Mouse (Mus musculus) olfactory bulb, adult 2 months (tissue): ENCODE data around the gene Lactb. TPM values are rescaled to one million over a fixed set of nuclear protein-coding genes. Genes with fewer than 3 reads are reported as not detected.

Experiments
- H3K27ac ChIP-seq: fragments of 200-500 bp; 2 replicates; pipeline ENCODE4 v1.5.1; 2012; ENCODE audit warnings: low read depth, low read length; ENCODE audit not compliant: insufficient read depth
- H3K4me1 ChIP-seq: fragments of 200-500 bp; 2 replicates; pipeline ENCODE4 v1.6.1; 2012; ENCODE audit warnings: low read length; ENCODE audit not compliant: control insufficient read depth, insufficient read depth
- H3K4me3 ChIP-seq: fragments of 200-500 bp; 2 replicates; pipeline ENCODE4 v1.5.1; 2012; ENCODE audit warnings: mild to moderate bottlenecking, low read depth, low read length, moderate library complexity; ENCODE audit not compliant: insufficient read depth
- CTCF ChIP-seq: fragments of 200-500 bp; IDR thresholded peaks from 2 replicates; pipeline ENCODE4 v1.5.1; 2012; ENCODE audit warnings: low read depth, mild to moderate bottlenecking, low read length, moderate library complexity; ENCODE audit not compliant: insufficient read depth
- POLR2A ChIP-seq: fragments of 200-500 bp; IDR thresholded peaks from 2 replicates; pipeline ENCODE4 v1.6.1; 2012; ENCODE audit warnings: mild to moderate bottlenecking, low read depth, low read length, moderate library complexity; ENCODE audit not compliant: insufficient read depth
- WGBS: fragments of 180-500 bp; shearing (Covaris S2); methylation state at CpG from one replicate; pipeline ENCODE4 v1.1.7; 2018; 5-methylcytosine and 5-hydroxymethylcytosine counted together
- polyA plus RNA-seq: library from polyadenylated mRNA; stranded (reverse); fragments of >200 nt; gene quantifications from 2 replicates; pipeline ENCODE4 v1.2.4, GENCODE M21; 2012; ENCODE audit warnings: low replicate concordance; ENCODE audit not compliant: missing spikeins, insufficient read depth, insufficient read length

Lactb gene
- polyA plus RNA-seq, 1 experiment: not detected

- no peaks in the 10 kb centered on the region for H3K4me1 ChIP-seq
- no peak overlapping the region for H3K4me3 ChIP-seq
- TF ChIP-seq CTCF: no peak
- no peak for TF ChIP-seq POLR2A
- WGBS: 54% methylated on average over 19 of the region's 19 CpGs
- no peak overlapping the region for H3K27ac ChIP-seq
Measured at GRCm38 (mm10) chr9:66933869-66934808, 41.1 kb downstream of the Lactb start.

- no peak overlapping the region for H3K27ac ChIP-seq
- no peaks in the 10 kb centered on the region for H3K4me1 ChIP-seq
- TF ChIP-seq POLR2A: no peak
- no peak for TF ChIP-seq CTCF
- WGBS: 89% methylated on average over 7 of the region's 7 CpGs
- H3K4me3 ChIP-seq: no peak overlapping the region
Measured at GRCm38 (mm10) chr9:66930351-66930750, 44.9 kb downstream of the Lactb start.

- no peak overlapping the region for H3K4me3 ChIP-seq
- TF ChIP-seq CTCF (no peak), POLR2A (no peak)
- H3K4me1 ChIP-seq: peaks cover 2% of the 10 kb centered on the region; the same call in 1 of the 2 replicates
- WGBS: 88% methylated on average over 8 of the region's 8 CpGs
- no peak overlapping the region for H3K27ac ChIP-seq
Measured at GRCm38 (mm10) chr9:66927696-66928402, 47.4 kb downstream of the Lactb start.

GRCm38 (mm10) chr9:66925853-66926252, 49.4 kb downstream of the Lactb start:
- TF ChIP-seq POLR2A (no peak), CTCF (no peak)
- Histone ChIP-seq H3K4me3 (no peak overlapping the region), H3K4me1 (peaks cover 2% of the 10 kb centered on the region; the same call in 1 of the 2 replicates), H3K27ac (no peak overlapping the region)
- WGBS: 90% methylated on average over 3 of the region's 3 CpGs

GRCm38 (mm10) chr9:66922076-66922475, 53.2 kb downstream of the Lactb start:
- peaks cover 2% of the 10 kb centered on the region; the same call in 1 of the 2 replicates for H3K4me1 ChIP-seq
- WGBS: 97% methylated on average over 1 of the region's 1 CpGs
- H3K27ac ChIP-seq: no peak overlapping the region
- TF ChIP-seq CTCF: no peak
- H3K4me3 ChIP-seq: no peak overlapping the region

- no peak overlapping the region for H3K4me3 ChIP-seq
- peaks cover 2% of the 10 kb centered on the region; the same call in 1 of the 2 replicates for H3K4me1 ChIP-seq
- 24% methylated on average over 6 of the region's 6 CpGs for WGBS
- no peak overlapping the region for H3K27ac ChIP-seq
- TF ChIP-seq POLR2A: no peak
- no peak for TF ChIP-seq CTCF
Measured at GRCm38 (mm10) chr9:66920488-66921279, 54.6 kb downstream of the Lactb start.

- peak overlapping the region; percentile 89 for H3K4me3 ChIP-seq
- TF ChIP-seq CTCF: no peak
- TF ChIP-seq POLR2A: no peak
- H3K27ac ChIP-seq: no peak overlapping the region
- under 1% methylated on average over 14 of the region's 14 CpGs for WGBS
- H3K4me1 ChIP-seq: peaks cover 2% of the 10 kb centered on the region; the same call in 1 of the 2 replicates
Measured at GRCm38 (mm10) chr9:66919981-66920380, 55.3 kb downstream of the Lactb start.

- WGBS: under 1% methylated on average over 49 of the region's 49 CpGs
Measured at GRCm38 (mm10) chr9:66919382-66919971, 55.8 kb downstream of the Lactb start, which contains the start of gene Rab8b. Rab8b (minus strand) TSS chr9:66919687.

More at GRCm38 (mm10) chr9:66919382-66919971, 55.8 kb downstream of the Lactb start, which contains the start of gene Rab8b:
- Histone ChIP-seq H3K4me1 (no peaks in the 10 kb centered on the region), H3K4me3 (peak within 1 kb of the TSS; percentile 89), H3K27ac (peak within 1 kb of the TSS; percentile 35)
- TF ChIP-seq POLR2A (peak; percentile 59), CTCF (no peak)
